Mouse (Mus musculus) granulocyte monocyte progenitor cell, adult 5-6 weeks (primary cell): Measurements from ENCODE around the gene Hemk1. TPM values are rescaled to one million over a fixed set of nuclear protein-coding genes. Genes with fewer than 3 reads are reported as not detected.

ENCODE experiments used
- ATAC-seq: replicated peaks from 2 replicates; pipeline ENCODE4 v1.8.0; 2016; ENCODE audit warnings: mild to moderate bottlenecking, moderate TSS enrichment, inconsistent platforms; ENCODE audit not compliant: poor library complexity, severe bottlenecking
- total RNA-seq, 2 experiments: library from RNA; stranded (forward) in 1 of 2; stranded (reverse) in 1 of 2; fragments of 200-712, 200-1000 nt in 1 of 2; fragments of >200 nt in 1 of 2; fragmentation: Nextera tagmentation in 1 of 2; gene quantifications; 2 replicates each; pipeline ENCODE4 v1.2.3; 2014 to 2017

Hemk1 gene
- total RNA-seq, 2 experiments from 2014 or later = 6.0 to 32.9 TPM

DNA sequence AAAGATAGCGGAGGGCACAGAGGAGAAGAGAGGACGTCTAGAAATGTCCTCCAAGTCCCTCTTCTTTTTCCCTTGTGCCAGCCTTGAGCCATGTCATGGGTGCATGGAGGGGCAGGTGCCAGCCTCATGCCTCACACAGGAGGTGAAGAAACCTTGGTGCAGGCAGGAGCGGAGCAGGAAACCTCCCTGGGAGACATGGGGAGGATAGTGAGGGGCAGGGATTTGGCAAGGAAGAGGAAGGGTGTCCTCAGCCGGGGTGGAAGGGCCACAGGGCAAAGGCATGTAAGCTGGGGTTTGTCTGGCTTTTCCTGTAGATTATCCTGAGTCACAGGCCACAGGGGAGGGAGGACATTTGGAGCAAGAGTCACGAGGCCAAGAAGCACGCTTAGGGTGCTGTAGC is 5.9 kb upstream of the Hemk1 start:
- no peak for ATAC-seq

DNA sequence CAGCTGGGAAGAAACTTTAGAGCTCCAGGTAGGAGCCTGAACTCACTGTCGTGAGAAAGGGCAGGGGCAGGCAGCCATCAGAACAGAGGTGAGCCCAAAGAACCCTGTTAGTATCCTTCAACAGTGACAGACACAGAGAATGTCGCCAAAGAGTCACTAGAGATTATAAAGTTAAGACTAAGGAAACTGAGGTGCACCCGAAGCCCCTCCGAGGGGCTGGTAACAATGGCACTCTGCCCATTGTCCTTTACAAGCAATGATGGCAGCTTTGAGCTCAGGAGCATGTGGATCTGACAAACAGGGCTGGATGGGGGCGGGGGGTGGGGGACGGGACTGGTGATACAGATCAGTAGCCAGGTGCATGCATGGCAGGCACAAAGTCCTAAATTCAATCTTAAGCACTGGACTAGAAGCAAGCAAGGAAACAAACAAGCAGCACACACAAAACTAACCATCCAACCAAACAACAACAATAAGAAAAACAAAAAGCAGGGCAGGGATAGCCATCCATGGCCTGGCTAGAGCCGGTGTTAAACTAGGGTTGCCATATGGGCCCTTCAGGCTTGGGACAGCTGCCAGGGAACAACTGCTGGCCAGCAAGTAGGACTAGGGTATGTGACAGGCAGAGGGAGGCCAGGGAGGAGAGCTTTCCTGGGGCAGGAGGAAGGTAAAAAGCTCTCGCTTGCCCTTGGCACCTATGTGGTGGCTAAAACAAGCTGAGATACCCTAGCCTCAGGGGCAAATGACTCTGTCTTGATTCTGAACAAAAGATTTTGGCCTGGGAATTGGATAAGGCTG is 5.2 kb upstream of the Hemk1 start:
- no peak for ATAC-seq

DNA sequence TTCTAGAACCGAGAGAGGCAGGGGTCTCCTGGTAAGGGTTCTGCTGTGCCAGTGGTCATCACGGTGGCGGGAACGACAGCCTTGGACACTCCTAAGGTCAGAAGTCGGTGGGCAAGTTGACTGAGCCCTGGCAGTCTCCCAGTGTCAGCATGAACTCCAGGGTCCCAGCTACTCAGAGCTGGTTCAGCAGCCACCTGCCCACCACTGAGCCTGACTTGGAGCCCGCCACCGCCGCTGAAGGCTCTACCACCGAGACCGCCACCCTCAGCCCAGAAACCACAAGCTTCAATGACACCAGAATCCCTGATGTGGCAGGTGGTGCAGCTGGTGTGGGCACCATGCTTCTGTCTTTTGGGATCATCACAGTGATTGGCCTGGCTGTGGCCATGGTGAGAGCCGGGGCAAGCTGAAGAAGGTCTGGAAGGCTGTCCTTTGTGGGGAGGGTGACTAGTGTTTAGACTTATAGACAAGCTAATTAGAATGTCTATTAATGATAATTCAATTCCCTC is 4.1 kb upstream of the Hemk1 start:
- no peak for ATAC-seq

DNA sequence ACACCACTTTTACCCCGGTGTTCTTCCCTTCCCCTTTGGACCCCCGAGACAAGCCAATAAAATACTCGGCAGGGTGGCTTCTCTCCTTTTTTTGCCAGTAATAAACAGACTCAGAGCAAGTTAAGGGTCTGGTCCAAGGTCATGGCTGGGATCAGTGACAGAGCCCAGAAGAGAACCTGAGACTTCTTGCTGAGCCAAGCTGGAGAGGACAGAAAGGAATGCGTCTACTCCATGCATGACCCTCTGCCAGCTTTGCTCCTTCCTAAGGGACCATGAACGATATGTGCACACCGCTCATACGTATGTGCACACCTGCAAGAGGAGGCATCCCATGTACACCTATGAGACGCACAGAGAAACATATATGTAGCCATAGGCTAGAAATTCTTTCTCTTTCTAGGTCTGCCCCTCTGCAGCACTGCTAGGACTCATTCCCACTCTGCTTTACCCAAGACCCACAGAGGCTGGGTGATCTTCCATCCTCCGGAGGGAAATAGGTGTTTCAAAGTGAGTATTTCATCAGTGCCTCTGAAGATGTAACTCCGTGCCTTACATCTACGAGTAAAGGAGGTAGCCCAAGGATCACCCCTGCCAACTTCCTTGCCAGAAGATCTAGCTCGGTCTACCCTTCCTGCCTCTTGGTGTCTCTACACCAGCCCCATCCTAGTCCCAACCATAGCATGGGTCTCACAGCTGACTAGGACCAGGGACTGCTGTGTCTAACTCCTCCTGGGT is 2.9 kb upstream of the Hemk1 start:
- ATAC-seq = no peak

DNA sequence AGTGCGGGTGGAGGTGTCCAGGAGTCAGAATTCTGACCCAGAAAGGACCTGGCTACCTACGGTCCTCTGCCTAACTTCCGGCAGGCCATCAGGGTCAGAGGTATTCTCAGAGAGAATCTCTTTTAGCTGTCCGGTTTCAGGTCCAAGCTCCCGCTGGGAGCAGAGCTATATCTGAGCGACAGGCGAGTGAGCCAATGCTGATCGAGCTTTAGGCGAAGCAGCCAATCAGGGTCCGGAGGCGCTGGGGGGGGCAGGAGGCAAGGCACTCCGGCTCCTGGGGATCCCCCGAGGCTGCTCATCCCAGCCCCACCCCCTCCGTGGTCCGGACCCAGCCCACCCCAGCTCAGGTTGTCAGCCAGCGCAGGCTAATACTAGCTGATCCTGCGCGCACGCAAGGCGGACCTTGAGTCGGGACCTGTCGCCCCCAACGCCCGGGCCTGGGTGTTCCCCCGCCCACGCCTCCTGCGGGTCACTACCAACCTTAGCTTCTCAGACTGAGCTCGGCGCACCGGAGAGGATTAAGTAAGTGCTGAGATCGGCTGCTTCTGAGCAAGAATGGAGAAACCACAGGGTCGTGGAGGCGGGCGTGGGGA is 2.2 kb upstream of the Hemk1 start, which contains the start of gene 6430571L13Rik:
TSS of gene 6430571L13Rik (plus strand) at position 336 of the 593 bp plus-strand sequence.
- peak; percentile 79 for ATAC-seq

DNA sequence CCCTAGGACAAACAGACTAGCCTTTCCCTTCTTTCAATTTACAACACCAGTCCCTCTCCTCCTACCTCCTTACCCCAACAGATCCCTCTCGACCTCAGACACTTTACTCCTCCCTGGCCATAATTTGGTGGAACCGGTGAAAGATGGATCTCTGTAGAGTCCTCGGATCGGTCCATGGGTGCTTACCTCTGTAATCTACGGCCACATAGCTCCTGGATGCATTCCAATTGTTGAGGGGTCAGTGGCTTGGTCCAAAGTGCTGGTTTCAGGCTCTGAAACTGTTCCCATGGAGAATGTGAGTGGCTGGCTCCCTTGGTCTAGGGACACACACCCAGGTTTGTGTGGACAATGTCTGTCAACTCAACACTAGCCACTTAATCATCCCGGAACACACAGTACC is 1.8 kb downstream of the Hemk1 start:
- ATAC-seq = no peak

DNA sequence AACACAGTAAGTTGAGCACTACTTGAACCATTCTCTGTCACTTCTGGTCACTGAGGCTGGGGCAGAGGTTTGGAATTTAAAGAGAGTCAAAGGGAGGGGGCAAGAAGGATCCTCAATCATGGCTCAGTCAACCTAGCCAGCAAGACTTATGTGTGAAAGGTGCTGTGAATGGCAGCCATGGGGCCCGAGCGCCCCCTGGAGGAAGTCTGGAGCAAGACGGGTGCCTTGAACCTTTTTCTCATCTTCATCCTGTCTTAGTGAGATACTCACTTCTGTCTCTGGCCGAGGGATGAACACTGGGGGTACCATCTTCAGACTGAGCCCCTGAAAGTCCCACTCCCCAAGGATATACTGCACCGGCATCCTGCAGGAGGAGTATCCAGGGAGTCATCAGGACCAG is 2.2 kb downstream of the Hemk1 start:
- ATAC-seq = peak; percentile 53

DNA sequence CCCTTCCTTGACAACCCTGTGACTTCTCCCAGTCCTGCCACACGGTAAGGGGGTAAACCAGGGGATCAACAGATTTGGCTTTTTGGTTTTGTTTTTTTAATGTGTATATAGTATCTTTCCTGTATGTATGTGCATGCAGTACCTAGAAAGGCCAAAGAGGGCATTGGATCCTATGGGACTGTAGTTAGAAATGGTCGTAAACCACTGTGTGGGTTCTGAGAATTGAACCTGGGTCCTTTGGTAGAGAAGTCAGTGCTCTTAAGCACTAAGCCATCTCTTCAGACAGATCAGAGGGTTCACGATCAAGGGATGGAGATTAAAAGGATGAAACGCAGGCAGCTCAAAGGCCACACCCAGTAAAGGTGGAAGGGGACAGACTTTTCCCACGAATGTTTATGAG is 3.1 kb downstream of the Hemk1 start:
- no peak; the same call in 1 of the 2 replicates for ATAC-seq

DNA sequence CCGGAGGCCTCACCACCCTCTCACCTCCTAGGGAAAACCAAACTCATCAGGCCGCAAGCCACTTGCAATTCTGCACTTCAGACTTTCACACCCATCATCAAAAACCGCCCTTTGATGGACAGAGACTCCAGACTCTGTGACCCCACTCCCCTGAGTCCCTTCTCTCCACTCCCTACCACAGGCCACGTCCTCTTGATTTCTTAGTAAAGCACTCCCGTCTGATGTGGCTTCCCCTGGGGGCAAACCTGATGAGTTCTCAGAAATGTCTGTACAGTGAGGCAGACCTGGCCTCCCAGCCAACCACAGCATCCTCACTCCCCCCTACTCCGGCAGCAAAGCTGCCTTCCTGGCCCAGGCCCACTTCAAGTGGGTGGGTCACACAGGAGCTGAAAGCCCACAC is 3.8 kb downstream of the Hemk1 start:
- no peak for ATAC-seq

DNA sequence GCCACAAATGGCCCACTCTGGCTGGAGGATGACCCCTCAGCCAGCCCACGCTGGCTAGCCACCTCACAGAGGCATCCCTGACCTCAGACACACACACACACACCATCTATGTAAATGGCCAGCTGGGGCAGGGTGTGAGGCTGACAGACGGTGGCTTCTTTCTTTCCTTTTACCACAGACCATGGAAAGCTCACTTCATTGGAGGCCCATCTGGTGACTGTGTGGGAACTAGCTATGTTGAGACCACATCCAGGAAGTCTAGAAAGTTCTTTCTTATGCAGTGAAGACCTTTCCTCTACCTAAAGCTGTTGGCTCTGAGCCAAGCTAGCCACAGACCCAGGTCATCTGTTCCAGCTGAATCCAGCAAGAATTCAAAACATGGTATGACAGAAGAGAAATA is 4.5 kb downstream of the Hemk1 start:
- no peak for ATAC-seq

DNA sequence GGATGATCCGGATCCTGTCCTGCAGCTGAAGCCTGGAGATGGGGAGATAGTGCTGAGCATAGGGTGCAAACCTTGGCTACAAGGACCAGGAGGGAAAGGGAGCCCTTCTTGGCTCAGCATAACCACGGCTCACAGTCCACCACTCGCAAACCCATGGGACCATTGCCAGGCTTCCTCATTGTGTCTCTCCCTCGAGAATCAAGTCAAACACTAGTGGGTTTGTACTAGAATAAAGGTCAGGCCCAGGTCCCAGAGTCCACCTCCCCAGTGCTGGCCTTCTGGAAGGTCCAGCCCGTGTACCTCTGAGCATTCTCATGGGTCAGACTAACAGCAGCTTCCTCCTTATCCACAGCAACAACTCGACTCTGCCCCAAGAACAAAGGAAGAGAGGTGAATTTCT is 7.4 kb downstream of the Hemk1 start:
- no peak for ATAC-seq

DNA sequence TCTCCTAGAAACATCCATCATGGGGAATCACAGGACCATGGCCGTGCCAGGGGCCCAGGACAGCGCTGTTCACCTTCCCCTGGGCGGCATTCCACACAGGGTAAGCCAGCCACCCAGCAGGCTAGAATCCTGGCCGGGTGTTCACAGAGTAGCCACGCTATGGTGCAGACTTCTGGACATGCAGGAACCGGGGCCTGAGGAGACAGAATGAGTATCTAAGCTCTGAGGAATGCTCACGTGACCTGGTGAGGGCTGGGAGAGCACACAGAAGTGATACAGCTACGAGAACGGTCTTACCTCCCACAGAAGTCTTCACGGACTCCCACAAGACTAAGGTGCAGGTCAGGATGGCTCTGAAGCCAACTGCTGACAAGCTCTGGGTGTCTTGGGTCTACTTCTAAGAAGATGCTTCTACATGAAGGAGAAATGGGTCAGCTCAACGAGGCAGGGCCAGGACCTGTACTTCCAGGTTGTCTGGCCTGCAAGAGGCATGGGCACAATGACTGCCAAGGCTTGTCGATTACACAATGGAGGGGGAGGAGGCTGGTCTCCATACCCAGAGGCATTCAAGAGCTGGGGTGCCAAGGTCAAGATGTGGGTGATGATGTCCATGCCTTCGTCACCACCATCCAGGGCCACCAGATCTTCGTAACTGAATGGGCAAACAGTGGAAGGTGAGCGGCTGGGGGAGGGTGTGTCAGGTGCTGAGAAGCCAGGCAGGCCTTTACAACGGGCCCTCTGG is 10.1 kb downstream of the Hemk1 start:
- ATAC-seq = no peak

DNA sequence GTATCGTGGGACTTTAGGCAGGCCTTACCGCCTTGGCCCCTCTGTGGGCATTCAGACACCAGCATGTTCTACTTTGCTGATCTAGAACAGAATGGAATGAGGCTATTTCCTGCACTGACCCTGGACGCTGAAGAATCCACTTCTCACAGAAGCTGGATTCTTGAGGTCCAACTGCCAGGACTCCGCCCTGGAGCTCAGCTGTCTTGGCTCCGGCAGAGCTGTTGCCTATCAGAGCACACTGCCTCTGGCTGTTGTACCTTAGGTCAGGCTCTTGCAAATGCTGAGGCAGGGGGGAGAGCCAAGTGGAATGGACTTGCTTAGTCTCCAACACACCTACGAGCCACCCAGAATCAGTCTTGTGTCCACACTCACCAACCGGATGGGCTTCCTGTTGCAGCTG is 12.2 kb downstream of the Hemk1 start:
- no peak for ATAC-seq

DNA sequence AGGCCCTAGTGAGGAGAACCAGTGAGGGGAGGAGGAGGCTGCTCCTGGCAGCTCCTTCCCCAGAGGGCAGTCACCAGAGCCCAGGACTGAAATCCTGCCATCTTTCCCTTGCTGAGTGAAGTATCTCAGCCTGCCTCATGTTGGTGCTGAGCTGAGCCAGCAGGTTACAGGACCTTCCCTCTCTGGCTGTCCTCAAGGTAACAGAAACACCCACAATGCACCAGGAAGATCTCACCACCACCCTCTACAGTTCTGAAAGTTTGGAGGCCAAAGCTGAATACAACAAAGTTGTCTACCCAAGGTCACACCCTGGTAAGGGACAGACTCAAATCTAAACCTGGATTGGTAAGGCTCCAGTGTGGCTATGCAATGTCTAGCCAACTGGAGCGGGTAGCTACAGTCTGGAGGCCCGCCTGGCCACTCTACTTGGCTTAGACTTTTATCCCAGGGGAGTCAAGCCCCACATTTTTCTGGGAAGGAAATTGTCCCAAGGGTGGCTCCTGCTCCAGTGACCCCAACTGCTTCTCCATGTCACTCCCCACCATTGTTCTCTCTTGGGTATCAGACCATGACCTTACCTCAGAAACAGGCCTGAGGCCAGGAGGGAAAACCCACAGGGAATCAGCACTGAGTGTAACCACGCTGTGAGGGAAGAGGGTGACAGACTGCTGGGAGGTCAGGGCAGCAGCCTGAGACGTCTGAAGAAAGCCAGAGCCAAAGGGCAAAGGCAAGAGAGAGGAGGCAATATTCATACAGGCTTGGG is 13.2 kb downstream of the Hemk1 start:
- no peak for ATAC-seq

DNA sequence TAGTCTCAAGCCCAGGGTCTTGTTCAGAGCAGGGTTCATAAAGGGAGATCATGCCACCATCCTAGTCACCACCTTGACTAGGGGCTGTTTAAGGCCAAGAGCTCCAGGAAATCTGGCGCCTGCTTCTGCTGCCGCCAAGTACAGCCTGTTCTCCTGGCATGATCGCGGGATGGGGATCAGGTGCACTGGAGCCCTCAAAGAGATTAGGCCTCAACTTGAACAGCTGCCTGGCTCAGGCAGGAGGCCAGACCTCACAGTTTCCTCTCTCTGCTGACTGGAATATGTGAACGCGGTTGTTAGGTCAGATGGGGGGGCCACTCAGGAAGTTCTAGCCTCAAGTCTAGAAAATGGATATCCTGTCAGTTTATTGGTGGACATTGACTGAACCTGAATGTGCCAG is 14.6 kb downstream of the Hemk1 start:
- peak; percentile 55 for ATAC-seq

DNA sequence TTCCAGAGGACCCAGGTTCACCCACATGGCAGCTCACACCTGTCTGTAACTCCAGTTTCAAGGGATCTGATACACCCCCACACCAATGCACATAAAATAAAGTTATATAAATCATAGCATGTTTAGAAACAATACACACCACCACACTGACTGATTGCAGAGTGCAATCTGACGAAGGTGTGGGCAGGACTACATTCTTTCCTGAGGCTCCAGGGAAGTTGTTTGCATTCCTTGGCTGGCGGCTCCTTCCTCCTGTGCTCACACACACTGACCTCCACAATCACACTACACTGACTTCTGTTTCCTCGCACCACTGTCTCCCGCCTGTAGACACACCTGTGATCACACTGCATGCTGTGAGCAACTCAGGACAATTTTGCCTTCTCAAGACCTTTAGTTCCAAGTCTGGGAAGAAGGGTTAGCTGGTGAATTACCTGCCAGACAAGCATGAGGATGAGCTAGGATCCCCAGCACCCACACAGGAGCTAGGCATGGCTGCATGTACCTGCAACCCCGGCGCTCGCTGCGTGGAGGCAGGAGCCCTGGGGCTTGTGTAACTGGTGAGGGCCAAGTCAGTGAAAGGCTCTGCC is 15.6 kb downstream of the Hemk1 start:
- no peak for ATAC-seq

DNA sequence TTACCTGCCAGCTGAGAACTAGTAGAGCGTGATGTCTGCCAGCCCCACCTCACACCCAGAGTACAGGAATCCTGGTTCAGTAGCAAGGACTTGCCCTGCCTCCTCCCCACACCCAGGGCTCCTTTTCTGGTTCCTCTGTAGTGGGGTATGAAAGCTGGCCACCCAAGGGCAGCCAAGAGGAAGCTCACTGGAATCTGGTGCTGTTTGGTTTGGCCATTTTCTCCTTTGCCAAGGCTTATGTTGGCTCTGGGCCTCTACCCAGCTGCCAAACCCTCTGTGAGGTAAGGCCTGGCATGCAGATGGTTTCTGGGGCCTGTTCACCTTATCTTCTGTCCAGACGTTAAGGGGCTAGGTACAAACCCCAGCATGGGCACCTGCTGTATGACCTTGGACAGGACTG is 22.4 kb downstream of the Hemk1 start:
- ATAC-seq = no peak

DNA sequence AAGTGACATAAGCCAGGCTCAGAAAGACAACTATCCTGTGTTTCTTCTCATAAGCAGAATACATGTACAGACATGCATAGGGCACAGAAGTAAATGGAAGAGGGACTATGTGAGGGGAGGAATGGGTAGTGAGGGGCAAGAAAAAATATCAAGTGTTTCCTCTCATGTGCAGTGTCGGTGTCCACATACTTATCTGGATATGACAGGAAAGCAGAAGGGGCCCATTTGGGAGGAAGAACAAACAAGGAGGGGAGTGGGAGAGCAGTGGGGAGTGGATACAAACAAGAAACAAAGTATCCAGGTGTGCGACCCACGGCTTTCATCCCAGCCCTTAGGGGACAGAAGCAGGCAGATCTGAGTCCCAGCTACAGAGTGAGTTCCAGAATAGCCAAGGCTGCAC is 24.2 kb downstream of the Hemk1 start:
- ATAC-seq = no peak

DNA sequence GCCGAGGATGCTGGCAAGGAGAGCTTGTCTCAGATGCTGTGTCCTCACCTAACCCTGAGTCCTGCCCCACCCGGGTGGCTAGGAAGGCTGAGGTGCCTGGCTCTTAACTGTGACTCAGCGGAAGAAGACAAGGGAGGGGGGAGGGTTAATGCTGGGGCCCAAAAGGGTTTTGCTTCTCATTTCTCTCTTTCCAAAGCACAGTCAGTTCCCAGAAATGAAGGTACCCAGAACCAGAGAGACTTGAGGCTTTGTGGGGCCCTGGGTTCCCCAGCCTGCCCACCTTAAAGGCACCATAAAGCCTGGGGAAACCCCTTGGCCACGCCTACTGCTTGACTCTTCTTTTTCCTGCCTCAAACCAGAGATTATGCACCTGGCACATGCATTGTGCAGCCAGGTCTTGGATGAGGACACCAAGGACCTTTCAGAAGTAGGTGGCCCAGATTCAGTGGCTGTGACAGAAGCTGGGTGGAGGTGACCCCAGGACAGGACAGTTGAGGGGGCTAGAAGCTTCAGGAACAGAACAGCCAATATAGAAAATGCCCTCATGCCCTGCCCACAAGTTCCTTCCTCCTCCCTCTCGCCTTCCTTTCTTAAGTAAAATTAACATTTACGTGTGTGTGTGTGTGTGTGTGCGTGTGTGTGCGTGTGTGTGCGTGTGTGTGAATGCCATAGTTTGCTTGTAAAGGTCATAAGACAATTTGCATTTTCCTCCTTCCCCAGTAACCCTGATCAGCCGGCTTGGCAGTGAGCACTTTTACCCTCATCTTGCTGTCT is 25.2 kb downstream of the Hemk1 start:
- peak; percentile 90 for ATAC-seq
